Mouse (Mus musculus) CD4-positive, CD25-positive, alpha-beta regulatory T cell, adult 2 months (primary cell): ENCODE data around the gene Kctd11.
"Not testable (repeated sequence)": the region's sequence is repeated elsewhere in the genome, so short reads cannot be mapped to it uniquely, and the experiment has no call there.

Experiments used
- DNase-seq: peaks from one replicate; pipeline ENCODE4 v3.0.0-alpha.2; 2012; ENCODE audit warnings: low read depth, low spot score

Kctd11 gene

DNA sequence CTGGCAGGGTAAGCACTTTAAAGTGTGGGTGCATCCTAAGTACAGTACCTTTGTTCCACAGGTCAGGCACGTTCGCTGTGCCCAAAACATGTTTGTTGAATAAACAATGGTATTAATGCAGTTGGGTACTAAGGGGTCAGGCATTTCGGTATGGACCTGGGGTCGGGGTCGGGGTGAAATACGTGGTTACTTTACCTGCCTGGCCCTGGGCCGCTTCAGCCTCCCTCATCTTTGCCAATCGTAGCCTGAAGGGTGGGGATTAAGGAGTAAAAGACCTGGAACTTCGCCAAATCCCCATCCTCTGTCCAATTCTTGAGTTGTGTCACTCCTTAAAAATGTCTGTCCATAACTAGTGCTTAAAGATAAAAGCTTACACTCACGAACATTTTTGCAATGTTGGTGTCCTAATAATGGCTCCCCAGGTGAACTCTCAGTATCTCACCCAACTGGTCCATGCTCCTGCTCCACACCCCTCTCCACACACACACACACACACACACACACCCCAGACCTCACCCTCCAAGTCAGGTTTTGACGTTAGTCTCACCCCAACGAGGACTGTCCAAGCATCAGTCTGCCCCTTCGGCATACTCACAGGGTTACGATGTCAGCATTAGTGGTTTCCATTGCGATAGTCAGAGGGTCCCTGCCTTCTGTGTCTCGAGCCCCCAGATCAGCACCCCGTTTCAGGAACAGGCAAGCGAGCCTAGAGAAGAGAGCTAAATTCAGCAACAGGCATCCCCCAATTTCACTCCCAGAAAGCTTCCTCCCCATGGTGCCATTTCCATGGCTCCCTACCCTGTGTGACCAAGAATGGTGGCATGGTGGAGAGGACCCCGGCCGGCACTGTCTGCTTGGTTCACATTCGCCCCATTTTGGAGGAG lies 823 bp upstream of the Kctd11 start:
- DNase-seq: no peak

DNA sequence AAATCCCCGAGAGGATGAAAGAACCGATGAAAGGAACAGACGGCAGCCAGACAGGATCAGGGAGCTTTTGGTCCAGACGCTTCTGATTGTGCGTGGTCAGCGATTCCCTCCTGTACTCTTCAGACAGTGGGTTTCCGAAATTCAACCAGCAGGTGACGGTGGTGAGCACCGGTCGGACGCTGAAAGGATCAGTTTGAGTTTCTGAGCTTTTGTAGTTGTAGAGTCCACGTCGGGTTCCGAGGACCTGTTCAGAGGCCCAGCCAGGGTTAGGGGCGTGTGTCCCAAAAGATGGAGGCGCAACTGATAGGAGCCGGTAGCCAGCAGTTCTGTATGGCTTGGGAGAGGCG lies 727 bp downstream of the Kctd11 start:
- peak; percentile 83 for DNase-seq

DNA sequence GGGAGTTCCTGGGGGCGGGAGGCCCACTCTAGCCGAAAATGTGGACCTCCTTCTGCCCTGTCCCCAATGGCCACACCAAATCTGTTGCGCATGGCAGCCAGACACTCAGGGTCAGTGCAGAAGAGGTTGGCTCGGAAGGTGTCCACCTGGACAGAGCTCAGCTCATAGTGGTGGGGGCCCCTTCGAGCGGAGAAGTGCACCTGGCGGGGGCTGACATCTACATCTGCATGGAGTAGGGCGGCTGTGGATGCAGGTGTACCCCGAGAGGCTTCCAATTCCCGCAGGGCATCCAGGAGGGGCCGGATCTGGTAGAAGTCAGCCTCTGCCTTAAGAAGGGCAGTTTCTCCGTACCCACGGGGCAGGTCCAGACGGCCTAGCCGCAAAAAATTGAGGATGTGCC lies 1.5 kb downstream of the Kctd11 start:
- DNase-seq: no peak

DNA sequence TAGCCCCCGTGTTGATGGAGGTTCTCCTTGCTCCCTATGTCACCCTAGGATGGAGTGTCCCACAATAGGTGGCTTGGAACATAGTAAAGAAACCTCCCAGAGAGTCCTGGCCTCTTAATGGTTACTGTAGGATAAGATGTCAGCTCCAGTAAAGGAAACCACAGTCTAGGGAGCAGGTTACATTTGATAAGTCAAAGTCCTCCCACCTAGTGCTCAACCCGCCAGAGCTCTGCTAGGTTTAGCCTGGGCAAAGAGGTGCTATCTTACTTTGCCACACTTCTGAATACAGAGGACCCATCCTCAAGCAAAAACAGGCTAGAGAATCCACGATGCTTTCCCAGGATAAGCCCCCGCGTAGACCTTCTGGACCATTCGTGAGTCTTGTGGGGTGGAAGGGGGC lies 2.3 kb downstream of the Kctd11 start:
- no peak for DNase-seq

DNA sequence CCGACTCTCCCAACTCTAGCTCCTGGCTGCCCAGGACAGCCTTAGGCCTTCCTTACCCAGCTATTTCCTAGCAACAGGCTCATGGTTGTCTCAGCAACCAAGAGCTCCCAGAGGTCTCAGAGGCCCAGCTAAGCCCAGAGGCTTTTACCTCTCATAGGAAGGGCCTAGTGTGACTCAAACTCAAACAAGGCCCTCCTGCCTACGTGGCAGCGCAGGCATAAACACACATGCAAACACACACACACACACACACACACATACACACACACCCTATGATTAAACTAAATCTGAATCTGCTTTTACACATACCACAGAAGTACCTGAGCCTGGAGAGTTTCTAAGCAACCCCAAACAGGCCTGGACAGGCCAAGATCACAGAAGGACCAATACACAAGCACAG lies 2.8 kb downstream of the Kctd11 start:
- no peak for DNase-seq

DNA sequence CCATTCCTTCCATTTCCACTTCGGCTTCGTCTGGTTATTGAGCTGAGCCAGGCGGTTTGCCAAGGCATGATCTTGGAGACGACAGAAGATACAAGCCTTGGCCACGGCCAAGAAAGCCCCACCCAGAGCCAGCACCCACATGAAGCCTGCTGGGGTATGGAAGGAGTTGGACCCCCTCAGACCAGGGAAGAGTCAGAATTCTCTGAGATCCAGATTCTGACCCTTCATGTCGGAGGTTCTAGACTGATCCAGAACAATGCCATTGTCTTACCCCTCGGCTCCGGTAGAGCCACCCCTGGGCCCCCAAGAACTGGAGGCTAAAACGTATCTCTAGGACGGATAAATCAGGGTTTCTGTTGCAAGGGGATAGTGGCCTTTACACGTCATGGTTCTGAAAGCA lies 3.3 kb downstream of the Kctd11 start, which contains the start of gene Tmem95:
Gene Tmem95, minus strand, starts transcription at position 141 of the 400 bp plus-strand sequence.
- no peak for DNase-seq

DNA sequence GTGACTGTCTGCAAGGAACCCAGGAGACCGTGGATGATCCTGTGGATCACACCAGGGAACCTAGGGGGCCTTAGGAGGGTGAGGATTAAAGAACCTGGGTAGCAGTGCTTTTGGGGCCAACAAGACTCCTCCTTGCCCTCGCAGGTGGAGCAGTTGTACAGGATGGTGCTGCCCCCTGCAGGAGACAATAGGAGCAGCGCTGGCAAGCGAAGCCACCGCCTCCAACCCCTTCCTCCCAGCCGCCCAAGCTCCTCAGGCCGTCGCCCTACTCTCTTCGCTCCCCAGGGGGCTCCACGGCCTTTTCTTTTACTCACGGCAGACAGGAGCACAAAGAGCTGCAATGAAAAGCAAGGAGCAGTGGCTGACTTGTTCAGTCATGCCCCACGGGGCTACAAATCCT lies 4.3 kb downstream of the Kctd11 start:
- peak; percentile 94 for DNase-seq

DNA sequence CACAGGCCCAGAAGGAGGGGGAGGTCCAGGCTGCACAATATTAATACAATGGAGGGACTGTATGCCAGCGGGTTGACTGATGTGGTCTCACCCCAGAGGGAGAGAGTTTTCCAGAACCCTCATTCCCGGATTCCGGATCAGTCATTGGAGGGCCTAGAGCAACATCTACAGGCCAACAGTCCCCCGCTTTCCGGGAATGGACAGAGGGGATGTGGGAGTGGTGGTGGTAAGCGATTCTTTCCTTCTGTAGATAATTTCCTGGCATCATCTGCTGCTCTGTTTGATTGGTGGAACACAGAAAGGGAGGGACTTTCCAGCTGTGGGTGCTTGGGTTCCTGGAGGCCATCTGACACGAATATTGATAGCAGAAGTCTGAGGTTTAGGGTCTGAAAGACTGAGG lies 5.0 kb downstream of the Kctd11 start:
- peak; percentile 53 for DNase-seq

DNA sequence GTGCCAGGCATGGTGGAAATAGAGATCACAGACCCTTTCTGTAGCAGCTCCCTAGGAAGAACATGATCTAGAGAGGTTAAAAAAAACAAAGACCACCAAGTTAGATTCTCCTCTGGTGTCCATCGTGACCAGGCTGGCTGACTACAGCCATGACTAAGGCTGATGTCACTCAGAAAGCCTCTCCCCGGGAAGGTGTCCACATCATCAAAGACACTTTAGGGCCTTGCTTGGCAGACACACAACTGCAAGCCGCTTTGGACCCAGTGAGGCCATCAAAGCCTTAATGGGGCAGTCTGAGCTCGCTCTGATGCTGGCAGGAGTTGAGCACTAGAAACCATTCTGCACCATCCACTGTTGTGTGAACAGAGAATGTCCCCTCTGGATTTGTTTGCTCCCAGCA lies 8.8 kb downstream of the Kctd11 start:
- no peak for DNase-seq

DNA sequence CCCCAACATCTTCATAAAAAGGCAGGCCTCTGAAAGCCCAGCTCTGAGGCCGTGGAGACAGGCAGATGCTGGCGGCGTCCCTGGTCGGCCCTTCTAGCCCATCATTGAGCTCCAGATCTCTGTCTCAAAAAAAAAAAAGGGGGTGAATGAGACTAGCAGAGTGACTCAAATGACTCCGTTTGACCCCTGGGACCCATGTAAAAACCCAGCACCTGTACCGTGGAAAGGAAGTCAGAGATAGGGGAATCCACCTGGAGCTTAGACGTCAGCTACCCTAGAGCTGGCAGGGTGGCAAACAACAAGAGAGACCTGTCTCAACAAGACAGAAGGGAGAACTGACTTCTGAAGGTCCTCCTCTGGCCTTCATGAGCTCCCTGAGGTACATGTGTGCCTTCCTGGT lies 9.4 kb downstream of the Kctd11 start:
- DNase-seq: no peak

DNA sequence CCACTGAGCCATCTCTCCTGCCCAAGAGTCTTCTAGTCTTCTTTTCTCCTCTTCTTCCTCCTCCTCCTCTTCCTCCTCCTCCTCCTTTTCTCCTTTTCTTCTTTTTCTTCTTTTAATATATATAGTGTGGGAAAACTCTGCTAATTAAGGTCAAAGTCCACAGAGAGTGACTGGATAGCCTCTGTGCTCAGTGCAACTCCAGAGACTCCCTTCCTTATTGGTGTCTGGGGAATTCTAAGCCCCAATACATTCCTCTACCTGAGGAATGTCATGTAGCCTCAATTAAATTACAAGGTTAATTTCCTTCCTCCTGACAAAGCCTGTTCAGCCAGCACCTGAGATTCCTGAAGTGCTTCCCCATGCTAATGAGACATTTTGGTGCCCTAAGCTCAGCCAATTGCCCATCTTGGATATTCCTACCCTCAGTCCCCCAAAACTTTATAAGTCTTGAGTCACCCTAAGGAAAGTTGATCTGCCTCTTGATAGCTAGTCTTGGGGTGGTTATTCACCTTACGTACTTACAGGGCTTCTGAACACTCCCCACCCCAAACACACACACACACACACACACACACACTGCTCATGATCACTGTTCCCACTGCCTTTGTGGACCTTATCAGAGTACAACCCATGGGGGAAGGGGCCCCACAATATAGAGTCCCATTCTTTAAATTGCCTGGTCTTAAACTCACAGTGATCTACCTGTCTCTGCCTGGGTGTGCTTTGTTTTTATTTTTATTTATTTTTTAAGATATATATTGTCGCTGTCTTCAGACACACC lies 10.7 kb downstream of the Kctd11 start:
- DNase-seq: no peak

DNA sequence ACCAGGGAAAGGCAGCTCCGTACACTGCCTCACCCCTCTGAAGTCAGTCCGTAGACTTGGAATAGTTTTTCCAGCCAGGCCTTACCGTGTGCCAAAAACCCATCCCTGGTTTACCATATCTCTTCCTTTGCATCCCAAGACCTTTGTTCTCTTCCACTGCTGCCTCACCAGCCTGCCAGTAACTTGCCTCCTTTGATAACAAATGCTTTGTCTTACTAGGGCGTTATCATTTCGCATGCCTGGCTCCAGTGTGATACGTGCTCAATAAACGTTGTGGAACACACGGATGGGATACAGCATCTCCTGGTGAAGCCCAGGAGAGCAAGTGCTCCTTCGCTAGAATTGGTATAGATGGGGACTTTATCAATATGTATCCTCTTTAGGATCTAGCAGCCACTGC lies 13.9 kb downstream of the Kctd11 start:
- DNase-seq: no peak

DNA sequence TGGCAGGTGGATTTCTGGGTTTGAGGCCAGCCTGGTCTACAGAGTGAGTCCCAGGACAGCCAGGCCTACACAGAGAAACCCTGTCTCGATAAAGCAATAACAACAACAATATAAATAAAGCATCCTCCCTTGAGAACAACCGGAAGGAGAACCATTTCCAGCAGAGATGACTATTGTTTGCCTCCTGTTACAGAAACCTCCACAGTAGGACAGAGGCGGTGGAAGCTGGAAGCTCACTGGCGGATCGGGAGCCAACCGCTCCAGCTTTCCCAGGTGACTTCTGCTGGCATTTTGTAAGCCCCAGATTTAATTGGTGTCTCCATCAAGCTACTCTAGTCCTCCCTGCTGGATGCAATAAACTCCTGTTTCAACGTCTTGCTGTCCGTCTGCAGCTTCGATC lies 15.6 kb downstream of the Kctd11 start:
- DNase-seq: no peak

DNA sequence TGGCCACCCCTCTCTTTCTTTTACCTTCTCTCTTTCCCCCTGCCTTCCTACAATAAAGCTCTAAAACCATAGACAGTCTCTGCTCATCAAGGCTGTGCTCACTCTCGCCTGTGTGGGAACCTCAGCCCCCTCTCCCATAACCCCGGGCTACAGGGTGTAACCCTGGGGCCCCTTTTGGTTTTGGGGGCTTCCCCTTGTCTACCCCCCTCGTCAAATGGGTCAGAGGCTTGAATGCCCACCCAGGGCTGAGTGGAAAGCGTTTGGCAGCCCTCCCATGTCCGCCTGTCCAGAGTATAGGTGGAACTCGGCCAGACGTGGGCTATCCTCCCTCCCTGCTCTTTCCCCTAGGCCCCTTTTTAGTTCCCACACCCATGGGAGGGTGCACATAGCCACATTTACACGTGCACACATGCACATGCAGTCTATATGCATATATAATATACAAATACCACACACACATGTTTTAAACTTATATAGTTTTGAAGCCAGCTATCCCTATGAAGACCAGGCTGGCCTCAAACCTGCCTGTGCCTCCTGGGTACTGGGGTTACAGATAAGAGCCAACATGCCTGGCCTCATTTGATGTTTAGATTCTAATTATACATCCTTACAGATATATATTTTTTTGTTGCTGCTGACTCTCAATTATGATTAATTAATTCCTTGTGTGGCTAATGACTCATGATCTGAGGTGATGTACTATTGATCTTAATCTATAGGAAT lies 16.9 kb downstream of the Kctd11 start:
- no peak for DNase-seq

DNA sequence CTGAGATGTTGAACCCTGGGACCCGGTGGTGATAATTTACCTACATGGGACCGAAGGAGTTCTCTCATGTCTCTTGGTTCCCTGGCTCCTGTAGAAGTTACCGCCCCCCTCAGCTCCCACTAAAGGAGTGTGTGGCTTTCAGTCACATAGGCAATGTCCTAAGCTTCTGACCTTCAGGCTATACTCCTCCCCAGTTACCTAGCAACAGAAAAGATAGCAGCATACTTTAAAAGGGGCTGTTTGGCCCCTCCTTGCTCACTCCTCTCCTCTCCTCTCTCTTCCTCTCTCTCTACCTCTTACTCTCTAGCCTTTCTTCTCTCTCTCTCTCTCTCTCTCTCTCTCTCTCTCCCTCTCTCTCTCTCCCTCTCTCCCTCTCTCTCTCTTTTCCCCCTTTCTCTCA lies 17.5 kb downstream of the Kctd11 start:
- not testable (repeated sequence) for DNase-seq

DNA sequence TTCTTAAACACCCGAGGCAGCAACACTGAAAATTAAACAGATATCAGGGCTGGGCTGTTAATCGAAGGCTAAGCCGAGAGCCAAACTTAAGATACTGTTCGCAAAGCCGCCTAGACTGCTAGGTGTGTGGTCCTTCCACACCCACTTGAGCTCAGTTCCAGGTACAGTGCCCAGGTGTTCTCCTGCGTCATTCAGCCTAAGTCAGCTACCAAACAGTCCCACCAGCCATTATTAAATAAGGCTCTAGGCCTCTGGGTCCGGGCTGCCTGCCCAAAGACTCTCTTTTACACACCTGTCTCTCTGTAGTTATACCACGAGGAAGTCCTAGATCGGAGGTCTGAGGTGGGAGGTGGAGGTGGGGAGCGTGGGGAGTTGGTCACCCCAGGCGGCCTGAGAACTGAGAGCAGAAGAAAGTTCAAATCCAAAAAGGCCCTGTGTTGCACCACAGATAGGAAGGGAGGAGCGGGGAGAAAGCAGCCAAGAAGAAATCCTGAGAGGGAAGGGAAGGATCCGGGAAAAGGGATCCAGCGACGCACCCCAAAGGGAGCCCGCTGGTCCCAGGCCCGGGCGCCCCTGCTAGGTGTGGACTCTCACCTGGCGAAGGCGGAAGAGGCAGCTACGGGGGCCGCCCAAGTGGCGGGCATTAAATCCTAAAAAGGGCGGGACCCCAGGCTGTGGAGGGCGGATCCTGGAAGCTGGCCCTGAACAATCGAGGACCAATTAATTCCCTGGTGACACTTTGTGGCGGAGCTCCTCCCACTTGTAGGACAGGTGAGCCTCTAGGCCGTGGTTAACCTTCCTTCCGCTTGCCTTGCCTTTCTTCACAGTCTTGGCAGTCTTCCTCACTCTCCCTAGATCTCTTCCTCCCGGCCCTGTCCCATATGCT lies 22.9 kb downstream of the Kctd11 start, which contains the start of gene Tnk1:
Gene Tnk1, minus strand, starts transcription at position 618 of the 886 bp plus-strand sequence.
- no peak for DNase-seq

DNA sequence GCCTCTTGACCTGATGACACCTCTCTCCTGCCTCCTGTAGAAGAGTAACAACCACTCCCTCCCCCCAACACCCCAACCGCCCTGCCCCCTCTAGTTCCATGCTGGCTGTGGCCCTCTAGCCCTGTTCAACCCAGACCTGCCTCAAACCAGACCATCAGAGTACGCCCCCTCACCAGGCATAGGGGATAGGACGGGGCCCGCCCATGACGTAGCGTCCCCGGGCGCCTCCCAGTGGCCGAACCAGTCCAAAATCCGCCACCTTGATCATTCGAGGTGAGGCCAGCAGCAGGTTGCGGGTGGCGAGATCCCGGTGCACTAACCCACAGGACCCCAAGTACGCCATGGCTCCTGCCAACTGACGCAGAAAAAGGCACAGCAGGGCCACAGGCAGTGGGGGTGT lies 25.9 kb downstream of the Kctd11 start:
- DNase-seq: peak; percentile 68

DNA sequence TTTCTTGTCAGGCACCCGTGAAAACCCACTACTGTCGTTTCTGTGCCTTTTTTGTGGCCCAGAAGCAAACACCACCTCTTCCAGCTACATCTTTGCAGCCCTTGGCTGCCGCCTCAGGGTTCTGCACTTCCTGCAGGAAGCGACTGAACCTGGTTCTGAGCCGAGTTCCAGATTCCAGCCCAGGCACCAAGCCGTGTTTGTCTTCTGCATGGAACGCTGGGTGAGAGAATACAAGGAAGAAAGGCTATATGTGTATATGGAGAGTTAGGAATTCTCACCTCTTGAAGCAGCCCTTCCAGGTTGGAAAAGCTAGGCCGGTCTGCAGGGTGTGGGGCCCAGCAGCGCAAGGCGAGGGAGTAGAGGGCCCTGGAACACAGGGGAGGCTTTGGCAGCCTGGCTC lies 26.5 kb downstream of the Kctd11 start:
- no peak for DNase-seq

DNA sequence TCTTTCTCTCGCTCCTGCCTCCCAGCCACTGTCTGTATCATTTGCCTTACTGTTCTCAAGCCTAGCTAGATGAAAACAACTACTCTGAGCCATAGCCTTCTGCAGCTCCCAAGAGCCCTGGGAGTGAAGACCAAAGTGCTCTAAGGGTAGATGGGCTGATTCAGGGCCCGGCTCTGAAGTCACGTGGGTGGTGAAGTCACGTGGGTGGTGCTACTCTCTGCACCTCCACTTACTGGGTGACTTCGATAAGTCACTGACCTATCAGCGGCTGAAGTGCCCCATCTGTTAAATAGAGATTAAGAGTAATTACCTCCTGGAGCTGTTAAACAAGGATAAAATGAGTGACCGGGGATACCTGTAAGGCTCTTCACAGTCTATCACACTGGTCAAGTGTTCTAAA lies 27.2 kb downstream of the Kctd11 start:
- peak; percentile 45 for DNase-seq

DNA sequence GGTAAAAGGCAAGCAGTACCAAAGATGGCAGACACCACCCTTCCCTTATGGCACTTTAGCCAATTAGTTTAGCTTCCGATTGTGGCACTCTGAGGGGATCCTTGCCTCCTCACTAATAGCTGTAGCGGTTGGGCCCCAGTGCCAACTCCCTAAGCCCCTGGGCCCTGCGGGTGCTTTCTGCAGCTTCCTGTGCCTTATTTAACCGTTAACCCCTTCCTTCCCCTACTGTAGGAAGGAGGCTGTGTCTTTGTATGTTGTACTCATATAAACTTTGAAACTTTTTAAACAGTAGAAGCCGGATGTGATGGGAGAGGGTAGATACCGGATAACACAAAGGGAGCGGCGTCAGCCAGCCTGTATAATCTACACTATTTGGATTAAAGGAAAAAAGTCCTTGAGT lies 30.5 kb downstream of the Kctd11 start:
- DNase-seq: no peak

DNA sequence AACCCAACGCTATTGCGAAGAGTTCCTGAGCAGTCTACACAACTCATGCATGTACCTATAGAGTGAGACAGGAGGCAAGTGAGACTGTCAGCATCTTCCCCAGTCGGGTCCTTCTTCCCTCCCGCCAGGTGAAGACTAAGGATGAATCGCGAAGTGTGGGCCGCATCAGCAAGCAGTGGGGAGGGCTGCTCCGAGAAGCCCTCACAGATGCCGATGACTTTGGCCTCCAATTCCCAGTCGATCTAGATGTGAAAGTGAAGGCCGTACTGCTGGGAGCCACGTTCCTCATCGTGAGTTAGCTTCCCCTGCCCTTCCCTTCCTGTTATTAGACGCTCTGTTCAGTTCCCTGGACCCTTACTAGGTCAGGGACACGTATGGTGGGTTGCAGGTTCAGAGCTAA lies 31.3 kb downstream of the Kctd11 start:
- DNase-seq: no peak
